Mouse (Mus musculus): ENCODE data around the gene Hist2h2ab.
A peak's percentile ranks its signal among the peaks of the same experiment; 100 is the strongest.

GRCm38 (mm10) chr3:96247356-96248140 lies 27.9 kb downstream of the Hist2h2ab start:
- TF ChIP-seq POLR2A (IDR thresholded peaks at IDR 0.05; ENCODE audit: insufficient read length, low read depth) (peak; percentile 26), USF1 (IDR thresholded peaks at IDR 0.05; ENCODE audit: low read depth) (no peak), MAX (IDR thresholded peaks at IDR 0.05; ENCODE audit: low read depth) (no peak)
